Mouse (Mus musculus): ENCODE measurements around the gene Klre1.

GRCm38 (mm10) chr6:129623735-129624134 lies 46.0 kb downstream of the Klre1 start, which contains the start of gene Klrk1:
- TF ChIP-seq POLR2A (IDR thresholded peaks at IDR 0.05; ENCODE audit: low read depth, low read length) (no peak), CTCF (IDR thresholded peaks at IDR 0.05; ENCODE audit: extremely low read depth, insufficient read depth, insufficient read length, insufficient replicate concordance) (no peak)

Measured in spleen, adult 2 months (tissue).